Mouse (Mus musculus) intestine, embryonic 14.5 days (tissue): ENCODE data around the gene Stx6. TPM values are rescaled to one million over a fixed set of nuclear protein-coding genes. Genes with fewer than 3 reads are reported as not detected.

Experiments
- ATAC-seq: fragments of 200-750 bp; cut with Nextera tagmentation; replicated peaks from 2 replicates; pipeline ENCODE4 v1.8.0; 2017; ENCODE audit warnings: low read depth, moderate number of reproducible peaks, moderate TSS enrichment, moderate library complexity; ENCODE audit not compliant: low FRiP score, low TSS enrichment
- DNase-seq: peaks from one replicate; pipeline ENCODE4 v3.0.0-alpha.2; 2018; ENCODE audit warnings: low spot score
- H3K27ac ChIP-seq: fragments of 300-500 bp; sonication (generic); 2 replicates; pipeline ENCODE4 v1.5.1; 2014; ENCODE audit warnings: low read depth, mild to moderate bottlenecking, control low read depth
- H3K27me3 ChIP-seq: fragments of 300-500 bp; sonication (generic); replicated peaks from 2 replicates; pipeline ENCODE4 v1.6.1; 2014; ENCODE audit warnings: low read length, control low read depth; ENCODE audit not compliant: control insufficient read depth, insufficient read depth
- H3K36me3 ChIP-seq: fragments of 300-500 bp; sonication (generic); 2 replicates; pipeline ENCODE4 v1.6.1; 2014; ENCODE audit warnings: low read length, control low read depth; ENCODE audit not compliant: control insufficient read depth, insufficient read depth
- H3K4me1 ChIP-seq: fragments of 300-500 bp; sonication (generic); replicated peaks from 2 replicates; pipeline ENCODE4 v1.6.1; 2014; ENCODE audit warnings: low read length, control low read depth, mixed read lengths; ENCODE audit not compliant: control insufficient read depth, insufficient read depth
- H3K4me2 ChIP-seq: fragments of 300-500 bp; sonication (generic); 2 replicates; pipeline ENCODE4 v1.6.1; 2014; ENCODE audit warnings: low read length
- H3K4me3 ChIP-seq: fragments of 300-500 bp; sonication (generic); 2 replicates; pipeline ENCODE4 v1.5.1; 2014; ENCODE audit warnings: low read depth, low read length, control low read depth, mixed read lengths
- H3K9ac ChIP-seq: fragments of 300-500 bp; sonication (generic); 2 replicates; pipeline ENCODE4 v1.6.1; 2014; ENCODE audit warnings: mild to moderate bottlenecking, low read length
- H3K9me3 ChIP-seq: fragments of 300-500 bp; sonication (generic); 2 replicates; pipeline ENCODE4 v1.6.1; 2016; ENCODE audit warnings: low read length, control low read depth; ENCODE audit not compliant: control insufficient read depth
- WGBS: fragments of 180-500 bp; shearing (Covaris S2); extraction: QIAGEN DNeasy Blood & Tissue Kit; methylation state at CpG from one replicate; pipeline ENCODE4 v1.1.7; 2014; 5-methylcytosine and 5-hydroxymethylcytosine counted together
- polyA plus RNA-seq: library from polyadenylated mRNA; unstranded; fragments of >200 nt; fragmentation: Nextera tagmentation; extraction: Ambion mirVana; gene quantifications from 2 replicates; pipeline ENCODE4 v1.2.1, GENCODE M21; 2014

The Stx6 gene
- polyA plus RNA-seq, 1 experiment from 2014 or later = 69.4 TPM

DNA sequence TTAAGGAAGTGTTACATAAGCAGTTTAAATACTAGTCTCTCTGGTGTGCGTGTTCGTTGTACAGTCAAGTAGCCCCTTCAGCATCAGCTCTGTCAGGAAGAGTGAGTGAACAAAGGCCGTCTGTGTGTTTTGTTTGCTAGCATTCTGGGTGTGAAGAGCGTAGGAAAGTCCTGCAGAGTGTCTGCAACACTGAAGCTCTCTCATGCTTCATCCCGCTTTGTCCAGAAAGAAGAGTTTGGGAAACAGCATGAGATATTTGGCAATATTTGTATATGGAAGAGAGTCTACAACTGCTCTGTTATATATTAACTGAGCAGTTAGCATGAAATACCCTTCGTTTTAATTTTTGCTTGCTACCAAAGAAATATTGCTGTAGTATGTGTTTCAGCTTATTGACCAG, 41.0 kb downstream of the Stx6 start:
- Histone ChIP-seq H3K36me3 (peaks cover 43% of the 10 kb centered on the region), H3K9ac (no peak overlapping the region), H3K9me3 (no peaks in the 10 kb centered on the region), H3K27ac (no peak overlapping the region), H3K4me1 (peaks cover 4% of the 10 kb centered on the region), H3K4me3 (no peak overlapping the region), H3K27me3 (no peaks in the 10 kb centered on the region), H3K4me2 (no peak overlapping the region)
- ATAC-seq (no peak), DNase-seq (no peak)
- WGBS = 79% methylated on average over 6 of the region's 6 CpGs

DNA sequence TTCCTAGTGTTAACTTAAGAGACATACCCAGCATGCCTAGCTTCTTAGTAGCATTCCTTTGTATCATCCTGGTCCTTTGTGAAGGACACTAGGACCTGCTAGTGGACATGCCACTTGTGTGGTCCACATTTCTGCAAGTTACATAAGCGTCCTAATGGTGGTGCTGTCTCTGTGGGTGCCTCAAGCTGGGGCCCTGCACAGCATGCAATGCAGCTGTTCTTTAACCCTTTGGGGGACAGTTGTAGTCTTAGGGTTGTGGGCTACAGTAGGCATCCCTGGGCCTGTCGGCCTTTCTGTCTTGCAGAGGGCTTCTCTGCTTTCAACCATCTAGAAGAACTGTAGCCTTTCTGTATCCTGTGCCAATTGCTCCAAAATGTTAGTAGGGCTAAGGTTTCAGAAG, 42.5 kb downstream of the Stx6 start:
- Histone ChIP-seq H3K4me2 (no peak overlapping the region), H3K4me3 (no peak overlapping the region), H3K4me1 (peaks cover 10% of the 10 kb centered on the region), H3K27ac (no peak overlapping the region), H3K36me3 (peaks cover 32% of the 10 kb centered on the region), H3K27me3 (no peaks in the 10 kb centered on the region), H3K9ac (no peak overlapping the region), H3K9me3 (no peaks in the 10 kb centered on the region)
- WGBS = 63% methylated on average over 2 of the region's 2 CpGs
- DNase-seq (no peak), ATAC-seq (peak; percentile 6; the same call in 1 of the 2 replicates)

DNA sequence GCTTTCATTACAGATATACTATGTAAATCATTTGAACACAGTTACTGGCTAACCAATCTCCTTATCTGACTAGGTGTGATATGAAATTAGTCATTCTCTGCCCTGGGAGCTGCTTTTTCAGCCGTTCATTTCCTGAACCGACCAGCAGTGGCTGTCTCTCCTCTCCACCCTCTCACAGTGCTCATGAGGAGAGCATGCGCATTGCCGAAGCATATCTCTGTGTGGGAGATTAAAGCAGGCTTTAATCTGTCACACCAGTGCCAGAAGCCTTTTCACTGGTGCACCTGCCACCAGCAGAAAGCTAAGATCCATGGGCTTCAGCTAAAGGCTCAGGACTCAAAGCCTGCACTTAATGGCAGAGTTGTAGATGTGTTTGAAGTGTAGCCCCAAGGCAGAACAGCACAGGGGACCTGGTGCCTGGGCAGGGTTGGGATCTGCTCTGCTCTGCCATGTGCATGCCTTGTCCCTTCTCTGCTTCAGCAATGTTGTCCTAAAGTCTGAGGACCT, 42.9 kb downstream of the Stx6 start:
- Histone ChIP-seq H3K9me3 (no peaks in the 10 kb centered on the region), H3K4me1 (peaks cover 10% of the 10 kb centered on the region), H3K27ac (no peak overlapping the region), H3K9ac (no peak overlapping the region), H3K36me3 (peaks cover 32% of the 10 kb centered on the region), H3K4me2 (no peak overlapping the region), H3K4me3 (no peak overlapping the region), H3K27me3 (no peaks in the 10 kb centered on the region)
- ATAC-seq (peak; percentile 60; the same call in 1 of the 2 replicates), DNase-seq (no peak)
- WGBS = 68% methylated on average over 4 of the region's 4 CpGs

DNA sequence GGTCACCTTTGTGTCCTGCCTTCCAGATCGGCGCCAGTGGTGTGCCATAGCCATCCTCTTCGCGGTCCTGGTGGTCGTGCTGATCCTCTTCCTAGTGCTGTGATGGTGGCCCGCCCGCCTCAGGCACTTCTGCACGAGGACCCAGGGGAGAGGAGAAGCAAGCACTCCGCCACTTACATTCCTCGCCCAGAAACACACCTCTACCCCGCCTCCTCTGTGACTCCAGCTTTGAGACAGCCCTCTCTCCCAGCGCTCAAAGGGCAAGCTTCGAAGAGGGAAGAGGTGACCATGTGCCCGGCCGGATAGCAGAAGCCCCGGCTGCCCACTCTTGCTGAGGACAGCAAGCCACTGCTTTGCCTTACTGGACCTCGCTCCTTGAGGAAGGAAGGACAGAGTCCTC, 43.4 kb downstream of the Stx6 start:
- Histone ChIP-seq H3K9me3 (no peaks in the 10 kb centered on the region), H3K27ac (no peak overlapping the region), H3K9ac (no peak overlapping the region), H3K27me3 (no peaks in the 10 kb centered on the region), H3K4me1 (peaks cover 10% of the 10 kb centered on the region), H3K36me3 (peaks cover 35% of the 10 kb centered on the region), H3K4me2 (no peak overlapping the region), H3K4me3 (no peak overlapping the region)
- no peak for DNase-seq
- 90% methylated on average over 17 of the region's 17 CpGs for WGBS
- ATAC-seq = peak; percentile 45; the same call in 1 of the 2 replicates

DNA sequence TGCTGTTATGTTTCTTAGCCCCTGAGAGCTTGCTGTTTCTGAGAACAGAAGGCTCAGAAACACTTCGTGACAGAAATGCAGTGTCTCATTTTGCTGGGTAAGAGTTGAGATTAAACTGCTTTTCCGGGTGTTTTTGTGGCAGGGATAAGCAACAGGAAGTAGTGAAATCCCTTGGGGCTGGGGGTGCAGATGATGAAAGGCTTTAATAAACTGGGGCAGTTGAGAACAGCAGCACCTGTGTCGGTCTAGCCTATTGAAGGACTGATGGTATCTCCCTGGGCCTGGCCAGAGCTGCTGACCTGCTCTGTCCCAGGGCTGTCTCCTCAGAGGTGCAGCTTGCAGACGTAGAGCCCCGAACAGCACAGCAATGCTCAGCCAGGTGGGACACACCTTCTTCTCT, 44.0 kb downstream of the Stx6 start:
- Histone ChIP-seq H3K27ac (no peak overlapping the region), H3K4me1 (peaks cover 10% of the 10 kb centered on the region), H3K36me3 (peaks cover 36% of the 10 kb centered on the region), H3K4me2 (no peak overlapping the region), H3K4me3 (no peak overlapping the region), H3K27me3 (no peaks in the 10 kb centered on the region), H3K9ac (no peak overlapping the region), H3K9me3 (no peaks in the 10 kb centered on the region)
- 75% methylated on average over 5 of the region's 5 CpGs for WGBS
- DNase-seq (no peak), ATAC-seq (no peak)

DNA sequence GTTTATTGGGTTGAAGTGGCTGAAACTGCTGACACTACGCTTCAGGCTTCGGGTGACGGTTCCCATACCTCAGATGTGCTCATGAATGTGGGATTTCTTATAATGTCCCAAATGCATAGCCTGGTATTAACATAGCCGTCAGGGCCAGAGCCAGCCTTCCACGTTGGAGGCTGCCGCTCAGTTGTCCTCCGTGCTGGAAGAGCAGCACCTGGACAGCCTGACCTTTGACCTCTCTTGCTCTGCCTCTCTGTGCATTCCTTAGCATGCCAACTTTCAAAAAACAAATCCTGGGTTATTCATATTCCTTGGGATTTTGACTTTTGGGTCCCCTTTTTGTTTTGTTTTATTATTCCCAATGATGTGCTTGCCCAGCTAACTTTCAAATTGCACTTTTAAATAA, 44.6 kb downstream of the Stx6 start:
- no peaks in the 10 kb centered on the region for H3K27me3 ChIP-seq
- H3K36me3 ChIP-seq = peaks cover 35% of the 10 kb centered on the region

DNA sequence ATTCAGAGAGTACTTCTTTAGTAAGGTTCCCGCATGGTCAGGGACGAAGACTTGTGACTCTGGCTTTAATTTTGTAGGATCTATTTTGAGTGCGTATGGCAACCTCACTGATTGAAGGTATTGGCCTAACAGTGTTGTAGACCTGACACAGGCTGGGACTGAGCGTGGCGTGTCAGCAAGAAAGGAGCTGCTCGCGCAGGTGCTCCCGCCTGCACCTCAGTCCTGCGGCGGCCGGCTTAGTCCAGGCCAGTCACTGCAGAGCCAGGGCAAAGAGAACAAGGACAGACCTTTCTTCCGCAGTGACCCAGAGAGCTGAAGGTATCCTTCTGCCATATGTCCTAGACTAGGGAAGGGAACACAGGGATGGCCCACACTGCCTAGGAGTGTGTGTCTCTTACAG, 45.4 kb downstream of the Stx6 start:
- Histone ChIP-seq H3K9ac (no peak overlapping the region), H3K36me3 (peaks cover 35% of the 10 kb centered on the region), H3K4me2 (no peak overlapping the region), H3K27ac (no peak overlapping the region), H3K27me3 (no peaks in the 10 kb centered on the region), H3K4me3 (no peak overlapping the region), H3K4me1 (peaks cover 10% of the 10 kb centered on the region), H3K9me3 (no peaks in the 10 kb centered on the region)
- WGBS = 98% methylated on average over 12 of the region's 12 CpGs
- DNase-seq (no peak), ATAC-seq (no peak)

More for the DNA sequence above, 44.6 kb downstream of the Stx6 start:
- no peak overlapping the region for H3K9ac ChIP-seq
- 69% methylated on average over 7 of the region's 7 CpGs for WGBS
- ATAC-seq = no peak
- H3K4me2 ChIP-seq = no peak overlapping the region
- no peak for DNase-seq
- H3K9me3 ChIP-seq = no peaks in the 10 kb centered on the region
- peaks cover 10% of the 10 kb centered on the region for H3K4me1 ChIP-seq
- no peak overlapping the region for H3K27ac ChIP-seq
- H3K4me3 ChIP-seq = no peak overlapping the region

DNA sequence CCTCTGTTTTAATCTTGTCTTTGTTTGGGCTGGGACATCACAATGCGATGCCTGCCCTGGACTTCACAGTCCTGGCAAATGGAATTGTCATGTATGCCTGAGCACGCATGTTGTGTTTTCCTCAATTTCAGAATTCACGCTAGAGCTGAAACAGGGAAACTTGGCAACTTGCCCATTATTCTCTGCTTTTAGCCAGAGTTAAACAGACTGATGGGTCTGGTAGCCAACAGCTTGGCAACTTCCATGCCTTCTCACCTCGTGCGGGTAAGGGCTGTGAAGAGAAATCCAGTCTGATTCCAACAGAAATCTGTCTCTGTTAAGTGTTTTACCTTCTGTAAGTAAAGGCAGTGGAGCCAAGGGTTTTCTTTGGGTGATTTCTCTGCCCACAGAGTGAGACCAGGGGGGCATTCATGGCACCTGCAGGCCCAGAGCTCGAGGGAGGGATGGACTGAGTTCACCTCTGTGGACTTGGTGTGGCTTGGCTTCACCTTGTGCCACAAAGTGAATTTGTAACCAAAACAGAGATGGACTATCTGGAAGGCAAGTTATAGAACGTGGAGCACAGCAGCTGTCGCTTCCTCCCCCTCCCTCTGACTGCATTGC, 46.1 kb downstream of the Stx6 start:
- DNase-seq (no peak), ATAC-seq (no peak)
- H3K4me3 ChIP-seq = no peak overlapping the region
- no peaks in the 10 kb centered on the region for H3K27me3 ChIP-seq
- no peaks in the 10 kb centered on the region for H3K9me3 ChIP-seq
- H3K9ac ChIP-seq = no peak overlapping the region
- 66% methylated on average over 8 of the region's 8 CpGs for WGBS
- peaks cover 10% of the 10 kb centered on the region for H3K4me1 ChIP-seq
- H3K27ac ChIP-seq = no peak overlapping the region
- H3K4me2 ChIP-seq = no peak overlapping the region
- H3K36me3 ChIP-seq = peaks cover 33% of the 10 kb centered on the region

DNA sequence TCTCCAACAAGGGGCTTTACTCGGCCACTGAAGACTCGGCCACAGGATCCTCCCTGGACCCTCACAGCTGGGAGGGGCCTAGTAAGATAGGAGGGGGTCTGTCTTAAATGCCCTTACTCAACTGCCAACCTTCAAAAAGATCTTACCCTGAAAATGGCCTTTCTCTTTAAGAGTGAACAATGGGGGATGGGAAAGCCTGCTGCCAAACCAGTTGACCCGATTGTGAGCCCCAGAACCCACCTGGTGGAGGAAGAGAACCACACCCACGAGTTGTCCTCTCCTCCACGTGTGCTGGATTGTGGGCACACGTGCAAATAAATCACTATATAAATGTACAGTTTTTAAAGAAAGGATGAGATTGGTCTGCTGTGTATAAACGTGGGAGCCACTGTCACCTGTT, 46.8 kb downstream of the Stx6 start:
- Histone ChIP-seq H3K36me3 (peaks cover 27% of the 10 kb centered on the region), H3K4me2 (no peak overlapping the region), H3K27me3 (no peaks in the 10 kb centered on the region), H3K27ac (no peak overlapping the region), H3K9me3 (no peaks in the 10 kb centered on the region), H3K9ac (no peak overlapping the region), H3K4me1 (peaks cover 10% of the 10 kb centered on the region), H3K4me3 (no peak overlapping the region)
- DNase-seq = no peak
- ATAC-seq = no peak
- 54% methylated on average over 7 of the region's 7 CpGs for WGBS
